Comparison of ENCODE assay signal across 8 mouse cellular contexts in the genomic region with DNA sequence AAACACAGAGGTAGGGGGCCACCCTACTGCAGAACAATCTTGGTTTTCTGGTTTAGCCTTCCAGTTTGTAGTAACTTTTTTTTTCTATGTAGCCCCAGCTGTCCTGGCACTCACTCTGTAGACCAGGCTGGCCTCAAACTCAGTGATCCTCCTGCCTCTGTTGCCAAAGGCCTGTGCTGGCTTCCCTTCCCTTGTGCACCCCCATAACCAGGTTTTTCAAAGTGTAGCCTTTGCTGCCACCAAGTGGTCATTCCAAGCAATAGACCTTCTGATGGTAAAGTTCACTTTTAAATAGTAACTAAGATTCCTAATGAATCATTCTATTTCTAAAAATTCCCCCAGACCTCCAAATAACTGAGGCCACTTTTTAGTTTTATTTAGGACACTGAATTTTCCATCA. TPM values are rescaled to one million over a fixed set of nuclear protein-coding genes. Genes with fewer than 3 reads are reported as not detected.
DNase-seq lines count a peak whose midpoint lies in the region; ATAC-seq and TF ChIP-seq lines count a peak whose summit lies in the region.

No protein-coding gene starts in this region.

- no peak for TF ChIP-seq POLR2A in bone marrow macrophage, adult 2 months (IDR thresholded peaks at IDR 0.05; ENCODE audit: borderline replicate concordance, low read depth, low read length)

- H3K36me3 ChIP-seq in forebrain, embryonic 13.5 days (ENCODE audit: poor library complexity, severe bottlenecking): peaks cover 48% of the 10 kb centered on the region
- H3K36me3 ChIP-seq in kidney, embryonic 15.5 days: peaks cover 65% of the 10 kb centered on the region
- peaks cover 10% of the 10 kb centered on the region for H3K36me3 ChIP-seq in stomach, postnatal 0 days (ENCODE audit: control insufficient read depth, insufficient read depth, low read length)

- H3K27ac ChIP-seq in bone marrow macrophage, adult 2 months (ENCODE audit: insufficient read depth, low read depth, low read length): no peak overlapping the region
- no peak overlapping the region for H3K27ac ChIP-seq in forebrain, embryonic 13.5 days
- H3K27ac ChIP-seq in kidney, embryonic 15.5 days: no peak overlapping the region
- H3K27ac ChIP-seq in stomach, postnatal 0 days (replicated peaks): no peak overlapping the region

- peak; percentile 25 for DNase-seq in gastrocnemius, postnatal 10 days
- DNase-seq in gastrocnemius, adult 8-10 months (ENCODE audit: low spot score in 2 of 2): no peak
- peak; percentile 81 for DNase-seq in CD4-positive, CD25-positive, alpha-beta regulatory T cell, adult 2 months (ENCODE audit: low read depth, low spot score)
- peak; percentile 63 for DNase-seq in mesoderm, embryonic 11.5 days (ENCODE audit: low read depth, low spot score)
- DNase-seq in stomach, postnatal 0 days (ENCODE audit: low spot score): peak; percentile 46

- H3K9ac ChIP-seq in forebrain, embryonic 13.5 days: no peak overlapping the region
- no peak overlapping the region for H3K9ac ChIP-seq in kidney, embryonic 15.5 days
- H3K9ac ChIP-seq in stomach, postnatal 0 days (ENCODE audit: low read length): no peak overlapping the region

- TF ChIP-seq CTCF in bone marrow macrophage, adult 2 months (IDR thresholded peaks at IDR 0.05; ENCODE audit: low read depth, low read length): peak; percentile 52; the same call in 1 of the 2 replicates
- peak; percentile 85 for TF ChIP-seq CTCF in stomach, postnatal 0 days (IDR thresholded peaks at IDR 0.05; ENCODE audit: low read depth)

- H3K4me3 ChIP-seq in bone marrow macrophage, adult 2 months (ENCODE audit: insufficient read depth, low read length): no peak overlapping the region
- no peak overlapping the region for H3K4me3 ChIP-seq in forebrain, embryonic 13.5 days
- H3K4me3 ChIP-seq in kidney, embryonic 15.5 days (replicated peaks): no peak overlapping the region
- H3K4me3 ChIP-seq in stomach, postnatal 0 days (ENCODE audit: low read depth, low read length): no peak overlapping the region

- no peak overlapping the region for H3K4me2 ChIP-seq in forebrain, embryonic 13.5 days
- H3K4me2 ChIP-seq in kidney, embryonic 15.5 days: no peak overlapping the region
- no peak overlapping the region for H3K4me2 ChIP-seq in stomach, postnatal 0 days (replicated peaks; ENCODE audit: low read depth)

- no peaks in the 10 kb centered on the region for H3K4me1 ChIP-seq in bone marrow macrophage, adult 2 months (ENCODE audit: control insufficient read depth, insufficient read depth, low read length)
- H3K4me1 ChIP-seq in forebrain, embryonic 13.5 days: no peaks in the 10 kb centered on the region
- no peaks in the 10 kb centered on the region for H3K4me1 ChIP-seq in kidney, embryonic 15.5 days
- no peaks in the 10 kb centered on the region for H3K4me1 ChIP-seq in stomach, postnatal 0 days (replicated peaks; ENCODE audit: control insufficient read depth, insufficient read depth)

- H3K9me3 ChIP-seq in forebrain, embryonic 13.5 days (replicated peaks): no peaks in the 10 kb centered on the region
- H3K9me3 ChIP-seq in kidney, embryonic 15.5 days (replicated peaks): no peaks in the 10 kb centered on the region
- no peaks in the 10 kb centered on the region for H3K9me3 ChIP-seq in stomach, postnatal 0 days (ENCODE audit: control insufficient read depth, low read length)

- ATAC-seq in forebrain, embryonic 13.5 days: 0 out of 2 replicates have a peak, but pooled peaks have one; percentile 41
- ATAC-seq in kidney, embryonic 15.5 days (replicated peaks; ENCODE audit: low FRiP score): 0 out of 2 replicates have a peak, but pooled peaks have one; percentile 40
- no peak for ATAC-seq in stomach, postnatal 0 days (ENCODE audit: low FRiP score, low TSS enrichment)

- no peaks in the 10 kb centered on the region for H3K27me3 ChIP-seq in forebrain, embryonic 13.5 days
- H3K27me3 ChIP-seq in kidney, embryonic 15.5 days: no peaks in the 10 kb centered on the region
- H3K27me3 ChIP-seq in stomach, postnatal 0 days (ENCODE audit: control insufficient read depth, insufficient read depth, low read length): no peaks in the 10 kb centered on the region

- no peak for TF ChIP-seq EP300 in stomach, postnatal 0 days (optimal IDR thresholded peaks at IDR 0.05)

RNA-seq across cellular contexts. Expression of a gene that starts 23.2 kb away (rescaled TPM):
- 10 to 100 TPM; 49.3 TPM for total RNA-seq in gastrocnemius, postnatal 10 days (2021)
- 10 to 100 TPM; 45.2 to 65.2 (median 53.8) TPM for total RNA-seq in gastrocnemius, adult 8-10 months (2022)
- 38.6 and 42.8 TPM in 2 replicates for polyA plus RNA-seq in bone marrow macrophage, adult 2 months (2012; ENCODE audit: insufficient read depth, insufficient read length, missing spikeins)
- 33.1 and 33.2 TPM in 2 replicates for polyA plus RNA-seq in forebrain, embryonic 13.5 days (2015; fragmentation: Nextera tagmentation; extraction: Ambion mirVana)
- polyA plus RNA-seq in kidney, embryonic 15.5 days (2015; fragmentation: Nextera tagmentation; extraction: Ambion mirVana): 30.3 and 30.4 TPM in 2 replicates
- polyA plus RNA-seq in stomach, postnatal 0 days (2015; fragmentation: Nextera tagmentation; extraction: Ambion mirVana): 19.2 and 19.7 TPM in 2 replicates

RNA-seq across cellular contexts. Expression of a gene that starts 31.9 kb away (rescaled TPM):
- total RNA-seq in gastrocnemius, postnatal 10 days (2021): 1 to 10 TPM; 1.5 to 1.7 TPM
- under 1 TPM in 2 of 4 experiments, not detected in 2; 0.24 to 0.43 TPM for total RNA-seq in gastrocnemius, adult 8-10 months (2022)
- not detected in 2 replicates for polyA plus RNA-seq in bone marrow macrophage, adult 2 months (2012; ENCODE audit: insufficient read depth, insufficient read length, missing spikeins)
- 5.7 and 6.3 TPM in 2 replicates for polyA plus RNA-seq in forebrain, embryonic 13.5 days (2015; fragmentation: Nextera tagmentation; extraction: Ambion mirVana)
- 0.18 TPM in 1 of 2 replicates, not detected in the other for polyA plus RNA-seq in kidney, embryonic 15.5 days (2015; fragmentation: Nextera tagmentation; extraction: Ambion mirVana)
- polyA plus RNA-seq in stomach, postnatal 0 days (2015; fragmentation: Nextera tagmentation; extraction: Ambion mirVana): 0.57 and 0.74 TPM in 2 replicates

Comparison
In these comparisons a context has a peak if more than half of its experiments do, and no peak if none do; other contexts are left out.
1. DNase-seq: peak in gastrocnemius, postnatal 10 days (single experiment), CD4-positive, CD25-positive, alpha-beta regulatory T cell, adult 2 months (single experiment), mesoderm, embryonic 11.5 days (single experiment) and stomach, postnatal 0 days (single experiment); none in gastrocnemius, adult 8-10 months (0 of 2).